Mouse (Mus musculus): Measurements from ENCODE around the gene Soat2.

- TF ChIP-seq POLR2A (IDR thresholded peaks at IDR 0.05; ENCODE audit: control insufficient read depth, low read depth, low read length): no peak
- no peak for TF ChIP-seq CTCF (IDR thresholded peaks at IDR 0.05; ENCODE audit: control insufficient read depth, insufficient read depth, insufficient replicate concordance, low read depth, low read length)
Measured at GRCm38 (mm10) chr15:102183076-102183475, 32.8 kb downstream of the Soat2 start.
